Mouse (Mus musculus) layer of hippocampus, adult 9-10 months (tissue): ENCODE measurements around the gene Olfr1393.
"Not testable (repeated sequence)": the region's sequence is repeated elsewhere in the genome, so short reads cannot be mapped to it uniquely, and the experiment has no call there.

Experiments used
- DNase-seq: peaks from one replicate; pipeline ENCODE4 v3.0.0; 2022; ENCODE audit warnings: low spot score

Gene Olfr1393

DNA sequence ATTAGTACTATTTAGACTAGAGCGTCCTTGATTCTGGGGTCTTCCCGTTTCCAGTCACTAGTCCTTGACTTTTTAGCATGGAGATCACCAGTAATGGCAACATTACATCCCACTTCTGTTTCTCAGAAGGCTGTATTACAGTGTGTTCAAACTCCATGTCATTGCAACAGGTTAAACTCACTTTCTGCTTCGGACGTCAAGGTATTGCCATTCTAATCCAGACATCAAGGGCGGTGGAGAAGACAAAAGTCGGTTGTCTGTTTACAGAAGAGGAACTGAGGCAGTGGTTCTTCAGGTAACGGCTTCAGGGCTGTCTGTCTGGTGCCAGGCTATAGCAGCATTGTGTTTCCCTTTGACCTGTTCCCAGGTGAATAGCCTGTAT lies 26.7 kb upstream of the Olfr1393 start:
- DNase-seq: no peak

DNA sequence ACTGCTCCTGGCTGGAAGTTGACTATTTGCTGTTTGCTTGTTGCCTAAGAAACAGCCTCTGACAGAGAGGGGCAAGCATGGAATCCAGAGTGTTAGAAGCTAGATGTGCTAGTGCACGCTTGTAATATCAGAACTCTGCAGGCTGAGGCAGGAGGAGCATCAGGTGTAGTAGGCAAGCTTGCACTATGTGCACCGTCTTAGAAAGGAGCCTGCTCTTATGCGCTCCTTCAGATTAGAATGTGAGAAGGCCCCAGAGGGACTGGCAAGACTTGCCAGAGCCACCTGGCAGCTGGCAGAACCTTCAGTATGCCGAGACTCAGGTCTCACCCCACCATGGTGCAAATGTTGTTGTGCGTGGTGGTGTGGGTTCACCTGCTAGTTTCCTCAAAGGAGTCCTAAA lies 26.1 kb upstream of the Olfr1393 start:
- no peak for DNase-seq

DNA sequence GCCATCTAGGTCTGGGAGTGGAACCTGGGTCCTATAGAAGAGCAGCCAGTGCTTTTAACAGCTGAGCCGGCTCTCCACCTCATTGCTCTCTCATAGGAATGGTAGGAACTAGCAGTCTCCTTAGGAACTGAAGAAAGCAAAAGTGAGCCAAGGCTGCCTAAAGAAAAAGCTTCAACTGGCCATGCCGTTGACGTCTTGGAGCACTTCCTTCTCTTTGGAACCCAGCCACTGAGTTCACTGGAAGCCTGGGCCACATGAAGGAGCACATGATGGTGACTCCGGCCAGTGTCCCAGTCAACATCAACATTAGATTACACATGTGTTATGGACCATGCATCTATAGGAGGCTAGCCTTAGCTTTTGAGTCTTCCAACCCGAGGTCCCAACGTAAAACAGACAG lies 25.1 kb upstream of the Olfr1393 start:
- DNase-seq: no peak

DNA sequence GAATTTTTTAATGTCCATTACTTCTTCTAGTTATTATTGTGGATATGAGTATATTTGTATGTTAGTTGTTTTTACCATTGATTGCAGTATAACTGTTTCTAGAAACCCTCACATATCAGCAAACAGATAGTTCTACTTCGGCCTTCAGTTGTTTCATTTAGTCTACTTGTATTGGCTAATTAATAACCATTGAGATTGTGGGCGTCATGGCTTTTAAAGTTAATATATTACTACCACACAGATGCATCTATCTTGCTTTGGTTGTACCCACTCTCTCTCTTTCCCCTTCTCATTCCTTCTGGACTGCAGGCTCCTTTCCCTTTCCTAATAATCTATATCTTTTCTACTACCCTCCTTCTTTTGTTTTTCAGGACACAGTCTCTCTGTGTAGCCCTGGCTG lies 18.8 kb upstream of the Olfr1393 start:
- no peak for DNase-seq

DNA sequence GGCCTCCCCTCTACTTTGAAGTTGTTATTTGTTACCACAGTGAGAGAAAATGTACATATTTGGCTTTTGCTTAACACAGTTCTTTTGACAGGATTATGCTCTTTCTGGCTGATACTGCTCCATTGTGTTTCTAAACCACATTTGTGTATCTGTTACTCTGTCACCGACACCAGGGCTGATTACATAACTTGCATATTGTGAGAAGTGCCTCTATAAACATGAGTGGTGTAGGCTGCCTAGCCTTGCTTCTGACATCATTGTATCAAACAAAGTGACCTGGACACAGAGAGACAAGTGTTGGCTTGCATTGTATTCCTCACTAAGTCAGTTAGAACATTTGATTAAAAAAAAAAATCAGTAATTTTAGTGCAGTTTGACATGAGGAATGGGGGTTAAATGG lies 18.3 kb upstream of the Olfr1393 start:
- DNase-seq: no peak

DNA sequence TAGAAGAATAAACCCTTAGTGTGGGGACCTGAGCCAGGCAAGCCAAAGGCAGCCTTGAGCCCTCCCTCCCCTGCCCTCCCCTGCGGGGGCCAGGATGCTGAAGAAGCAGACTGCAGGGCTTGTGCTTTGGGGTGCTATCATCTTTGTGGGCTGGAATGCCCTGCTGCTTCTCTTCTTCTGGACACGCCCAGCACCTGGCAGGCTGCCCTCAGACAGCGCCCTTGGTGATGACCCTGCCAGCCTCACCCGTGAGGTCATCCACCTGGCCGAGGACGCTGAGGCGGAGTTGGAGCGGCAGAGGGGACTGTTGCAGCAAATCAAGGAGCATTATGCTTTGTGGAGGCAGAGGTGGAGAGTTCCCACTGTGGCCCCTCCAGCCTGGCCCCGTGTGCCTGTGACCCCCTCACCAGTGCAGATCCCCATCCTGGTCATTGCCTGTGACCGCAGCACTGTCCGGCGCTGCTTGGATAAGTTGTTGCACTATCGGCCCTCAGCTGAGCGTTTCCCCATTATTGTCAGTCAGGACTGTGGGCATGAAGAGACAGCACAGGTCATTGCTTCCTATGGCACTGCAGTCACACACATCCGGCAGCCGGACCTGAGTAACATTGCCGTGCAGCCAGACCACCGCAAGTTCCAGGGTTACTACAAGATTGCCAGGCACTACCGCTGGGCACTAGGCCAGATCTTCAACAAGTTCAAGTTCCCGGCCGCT lies 17.3 kb upstream of the Olfr1393 start:
- DNase-seq: no peak

DNA sequence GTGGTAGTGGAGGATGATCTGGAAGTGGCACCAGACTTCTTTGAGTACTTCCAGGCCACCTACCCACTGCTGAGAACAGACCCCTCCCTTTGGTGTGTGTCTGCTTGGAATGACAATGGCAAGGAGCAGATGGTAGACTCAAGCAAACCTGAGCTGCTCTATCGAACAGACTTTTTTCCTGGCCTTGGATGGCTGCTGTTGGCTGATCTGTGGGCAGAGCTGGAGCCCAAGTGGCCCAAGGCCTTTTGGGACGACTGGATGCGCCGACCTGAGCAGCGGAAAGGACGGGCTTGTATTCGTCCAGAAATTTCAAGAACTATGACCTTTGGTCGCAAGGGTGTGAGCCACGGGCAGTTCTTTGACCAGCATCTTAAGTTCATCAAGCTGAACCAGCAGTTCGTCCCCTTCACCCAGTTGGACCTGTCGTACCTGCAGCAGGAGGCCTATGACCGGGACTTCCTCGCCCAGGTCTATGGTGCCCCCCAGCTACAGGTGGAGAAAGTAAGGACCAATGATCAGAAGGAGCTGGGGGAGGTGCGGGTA lies 16.7 kb upstream of the Olfr1393 start:
- no peak for DNase-seq

DNA sequence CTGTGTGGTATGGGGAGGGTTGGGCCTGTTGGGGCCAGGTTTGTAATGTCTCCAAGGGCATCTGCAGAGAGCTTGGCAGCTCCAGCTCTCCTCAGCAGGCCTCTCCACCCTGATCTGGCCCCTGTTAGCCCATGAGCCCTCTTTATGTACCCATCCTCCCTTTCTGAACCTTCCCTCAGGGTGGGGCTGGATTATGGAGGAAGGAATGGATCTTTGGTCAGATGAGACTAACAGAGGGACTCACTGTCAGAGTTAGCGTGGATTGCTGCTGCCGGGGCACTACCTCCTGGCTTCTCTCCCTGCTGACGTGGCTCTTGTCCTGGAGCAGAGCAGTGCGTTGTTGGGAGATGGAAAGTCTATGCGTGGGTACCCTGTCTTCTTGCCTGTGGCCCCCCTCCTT lies 15.8 kb upstream of the Olfr1393 start:
- DNase-seq: no peak

DNA sequence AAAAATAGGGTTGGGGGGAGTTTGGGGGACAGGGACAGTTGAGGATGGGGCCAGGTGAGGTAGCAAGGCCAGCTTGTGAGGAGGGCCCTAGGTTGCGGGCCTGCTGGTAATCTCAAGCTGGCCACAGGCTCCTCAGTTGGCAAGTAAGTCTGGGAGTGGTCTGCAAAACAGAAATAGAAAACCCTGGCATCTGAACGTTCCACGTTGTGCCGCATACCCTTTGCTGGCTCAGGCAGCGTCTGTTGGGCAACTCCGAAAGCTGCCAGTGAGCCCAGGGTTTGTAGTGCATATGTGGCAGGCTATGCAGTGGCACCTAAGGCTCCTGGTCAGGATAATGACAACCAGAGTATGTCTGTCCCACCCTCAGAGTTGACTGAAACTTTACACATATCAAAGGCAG lies 15.0 kb upstream of the Olfr1393 start:
- no peak for DNase-seq

DNA sequence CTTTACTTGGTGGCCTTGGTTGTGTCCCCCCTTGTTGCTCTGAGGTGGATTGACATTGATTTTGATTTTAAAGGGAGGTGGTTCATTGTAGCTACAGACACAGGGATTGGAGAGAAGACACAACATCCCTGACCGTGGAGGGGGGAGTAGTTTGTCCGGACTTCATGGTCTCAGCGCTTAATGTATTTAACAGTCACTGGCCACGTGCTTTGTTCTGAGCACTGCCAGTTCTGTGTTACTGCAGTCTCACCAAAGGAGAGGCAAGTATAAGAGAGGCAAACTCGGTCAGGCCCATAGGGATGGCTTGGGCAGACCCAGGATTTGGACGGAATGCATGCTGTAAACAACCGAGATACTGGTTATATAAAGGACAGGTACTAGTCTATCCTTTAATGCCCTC lies 14.0 kb upstream of the Olfr1393 start:
- no peak for DNase-seq

DNA sequence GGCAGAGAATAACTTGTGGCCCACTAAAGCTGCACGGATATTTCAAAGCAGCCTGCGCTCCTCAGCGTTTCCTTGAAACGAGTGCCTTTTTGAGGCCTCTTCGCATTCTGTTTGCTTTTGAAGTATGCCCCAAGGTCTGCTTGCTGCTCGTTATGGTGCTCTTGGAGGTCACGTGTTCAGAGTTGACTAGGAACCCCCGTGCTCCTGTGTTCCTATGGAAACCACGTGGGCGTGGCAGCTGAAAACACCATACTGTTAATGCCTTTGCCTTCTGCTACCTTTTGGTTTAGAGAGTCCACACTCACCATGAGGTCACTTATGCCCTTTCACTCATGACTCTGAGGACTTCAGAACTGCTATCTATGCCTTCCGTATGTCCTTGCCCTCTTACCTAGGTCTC lies 13.5 kb upstream of the Olfr1393 start:
- no peak for DNase-seq

DNA sequence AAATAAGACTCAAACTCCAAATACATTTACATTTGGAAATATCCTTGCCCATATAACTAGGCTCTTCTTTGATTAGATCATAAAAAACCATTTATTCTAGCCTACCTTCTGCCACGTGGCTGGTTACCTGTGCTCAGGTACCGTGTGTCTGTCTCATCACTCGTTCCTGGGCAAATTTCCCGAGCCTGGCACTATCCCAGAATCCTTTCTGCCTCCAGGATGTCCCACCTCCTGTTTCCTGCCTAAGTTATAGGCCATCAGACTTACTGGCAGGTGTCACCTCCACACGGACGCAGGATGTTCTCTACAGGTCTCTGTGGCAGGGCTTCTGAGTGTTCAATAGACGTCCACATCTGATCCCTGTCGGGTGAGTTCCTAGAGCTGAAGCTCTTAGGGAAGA lies 13.0 kb upstream of the Olfr1393 start:
- DNase-seq: no peak

DNA sequence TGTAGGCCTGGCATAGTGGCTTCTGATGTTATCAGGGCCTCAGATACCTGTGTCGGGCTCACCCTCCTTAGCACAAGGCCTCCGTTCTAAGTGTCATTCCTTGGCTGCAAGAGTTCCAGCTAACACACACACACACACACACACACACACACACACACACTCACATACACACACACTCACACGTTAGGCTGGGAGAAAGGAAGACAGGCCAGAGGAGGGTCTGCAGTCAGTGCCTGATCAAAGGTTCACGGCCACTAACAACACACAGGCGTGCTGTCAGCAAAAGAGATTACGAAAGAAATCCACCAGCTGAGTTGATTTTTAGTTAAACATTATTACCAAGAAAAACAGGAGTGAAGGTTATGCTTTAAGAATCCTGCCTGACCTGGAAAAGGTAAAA lies 11.4 kb upstream of the Olfr1393 start:
- no peak for DNase-seq

DNA sequence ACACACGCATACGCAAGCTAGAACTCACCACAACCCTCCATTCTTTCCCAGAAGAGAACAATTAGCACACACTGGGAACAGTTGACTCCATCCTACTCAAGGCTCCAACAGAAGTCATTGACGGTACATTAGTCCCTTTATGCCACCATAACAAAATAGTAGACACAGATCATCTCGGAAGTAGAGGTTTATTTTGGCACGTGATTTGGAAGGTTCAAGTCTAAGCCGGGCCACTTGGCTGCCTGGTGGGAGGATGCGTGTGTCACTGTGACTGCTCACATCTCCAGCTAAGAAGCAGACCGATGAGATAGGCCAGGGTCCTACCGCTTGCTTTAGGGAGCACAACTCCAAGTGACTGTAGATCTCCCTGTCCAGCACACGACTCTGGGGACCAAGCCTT lies 10.8 kb upstream of the Olfr1393 start:
- no peak for DNase-seq

DNA sequence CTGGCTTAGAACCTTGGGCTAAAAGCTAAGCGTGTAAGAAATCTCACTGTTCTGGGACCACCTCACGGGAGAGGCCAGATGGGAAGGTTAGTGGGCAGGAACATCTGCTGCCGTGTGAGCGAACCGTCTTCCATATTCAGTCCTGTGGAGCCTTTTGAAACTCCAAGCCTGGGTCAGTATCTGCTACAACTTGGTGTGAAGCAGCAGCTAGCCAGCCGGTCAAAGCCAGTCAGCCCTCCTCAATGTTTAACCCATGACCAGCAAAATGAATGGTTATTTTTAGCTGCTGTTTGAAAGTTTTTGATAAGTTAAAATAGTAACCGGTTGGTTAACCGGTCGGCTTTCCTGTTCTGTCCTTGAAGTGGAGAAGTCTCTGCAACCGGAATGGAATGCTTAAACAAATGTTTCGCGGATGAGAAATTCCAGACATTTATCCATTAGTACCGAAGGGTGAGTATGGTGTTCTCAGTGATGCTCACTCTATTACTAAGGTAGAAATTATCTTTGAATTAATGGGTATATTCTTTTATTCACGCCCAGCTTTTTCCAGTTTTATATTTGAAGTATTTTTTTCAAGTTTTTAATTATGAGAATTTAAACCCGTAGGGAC lies 10.0 kb upstream of the Olfr1393 start:
- no peak for DNase-seq

DNA sequence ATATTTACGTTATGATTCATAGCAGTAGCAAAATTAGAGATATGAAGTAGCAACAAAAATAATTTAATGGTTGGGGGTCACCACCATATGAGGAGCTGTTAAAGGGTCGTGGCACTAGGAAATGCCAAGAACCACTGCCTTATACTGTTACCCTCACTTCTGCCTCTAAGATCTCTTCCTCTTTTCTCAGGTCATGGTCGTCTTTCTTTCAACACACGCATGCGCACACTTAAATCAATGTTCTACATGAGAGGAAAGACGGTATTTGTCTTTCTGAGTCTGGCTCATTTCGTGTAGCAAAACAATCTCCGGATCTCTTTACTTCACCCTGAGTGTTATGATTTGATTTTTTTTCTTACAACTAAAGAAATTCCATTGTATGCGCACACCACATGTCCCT lies 8.3 kb upstream of the Olfr1393 start:
- no peak for DNase-seq

DNA sequence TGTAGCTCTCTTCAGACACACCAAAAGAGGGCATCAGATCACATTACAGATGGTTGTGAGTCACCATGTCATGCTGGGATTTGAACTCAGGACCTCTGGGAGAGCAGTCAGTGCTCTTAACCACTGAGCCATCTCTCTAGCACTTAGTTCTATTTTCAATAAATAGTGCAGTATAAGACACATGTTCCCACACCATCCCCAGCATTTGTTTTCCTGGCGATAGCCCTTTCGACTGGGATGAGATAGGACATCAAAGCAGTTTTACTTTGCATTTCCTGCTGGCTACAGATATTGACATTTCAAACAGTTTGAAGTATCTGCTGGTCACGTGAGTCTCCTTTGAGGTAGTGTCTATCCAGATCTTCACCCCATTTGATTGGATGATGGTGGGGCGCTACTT lies 7.7 kb upstream of the Olfr1393 start:
- no peak for DNase-seq

DNA sequence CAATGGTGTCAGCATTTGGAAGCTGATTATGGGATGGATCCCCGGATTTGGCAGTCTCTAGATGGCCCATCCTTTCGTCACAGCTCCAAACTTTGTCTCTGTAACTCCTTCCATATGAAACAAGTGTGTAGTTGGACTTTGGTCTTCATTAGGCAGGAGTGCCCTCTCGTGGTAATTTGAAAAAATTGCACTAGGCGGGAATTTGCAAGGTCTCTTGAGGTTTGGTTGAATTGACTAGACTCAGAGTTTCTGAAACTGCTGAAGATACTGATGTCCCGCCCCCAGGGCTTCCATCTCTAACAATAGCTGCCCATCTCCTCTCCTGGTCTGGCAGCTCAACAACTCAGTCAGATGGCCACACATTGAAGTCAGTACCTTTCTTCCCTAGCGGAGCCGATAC lies 6.8 kb upstream of the Olfr1393 start:
- DNase-seq: peak; percentile 55

DNA sequence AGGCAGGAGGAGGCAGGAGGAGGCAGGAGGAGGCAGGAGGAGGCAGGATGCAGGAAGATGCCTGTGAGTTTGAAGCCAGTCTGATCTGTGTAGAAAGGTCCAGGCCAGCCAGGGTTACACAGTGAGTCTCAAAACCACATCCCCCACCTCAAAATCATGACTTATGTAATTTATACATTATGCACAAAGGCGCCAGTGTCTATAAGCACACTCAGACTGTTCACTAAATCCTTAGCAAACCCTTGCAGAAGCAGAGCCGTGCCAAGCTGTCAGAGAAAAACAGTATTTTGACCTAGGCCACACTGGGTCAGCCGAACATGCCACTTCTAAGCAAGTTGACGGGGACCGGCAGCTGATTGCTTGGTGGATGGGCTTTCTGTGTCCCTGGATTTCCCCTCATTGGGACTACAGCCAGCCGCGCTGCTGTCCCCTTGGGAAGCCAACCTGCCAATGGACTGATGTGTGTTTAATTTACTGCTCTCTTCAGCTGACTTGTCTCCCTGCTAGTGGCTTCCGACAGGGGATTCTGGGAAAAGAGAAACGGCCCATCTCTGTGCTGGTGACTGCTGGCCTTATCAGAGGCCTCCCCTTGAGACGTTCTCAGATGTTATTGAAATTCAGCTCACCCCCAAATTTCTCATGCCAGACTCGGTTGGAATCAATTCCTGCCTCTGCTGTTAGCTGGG lies 4.1 kb upstream of the Olfr1393 start:
- no peak for DNase-seq

DNA sequence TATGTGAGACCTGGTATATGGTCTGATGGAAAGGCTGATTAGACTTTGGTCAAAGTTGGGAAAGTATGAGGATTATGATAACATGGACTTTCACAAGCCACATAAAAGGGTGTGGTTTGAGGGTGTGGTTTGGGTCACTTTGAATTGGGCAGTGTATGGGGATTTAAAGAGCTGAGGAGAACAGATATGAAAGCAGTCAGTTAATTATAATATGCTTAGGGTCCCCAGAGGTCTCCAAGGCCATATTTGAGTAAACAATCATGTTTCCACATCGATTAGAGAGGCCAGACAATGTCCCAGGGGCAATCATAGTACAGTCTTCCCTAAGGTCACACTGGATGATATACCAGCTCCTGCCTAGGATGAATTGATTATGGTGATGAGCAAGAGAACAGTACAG lies 6.9 kb downstream of the Olfr1393 start, which contains the start of gene Olfr1392:
Gene Olfr1392 (plus strand): TSS at position 301 of the 400 bp plus-strand sequence.
- not testable (repeated sequence) for DNase-seq

DNA sequence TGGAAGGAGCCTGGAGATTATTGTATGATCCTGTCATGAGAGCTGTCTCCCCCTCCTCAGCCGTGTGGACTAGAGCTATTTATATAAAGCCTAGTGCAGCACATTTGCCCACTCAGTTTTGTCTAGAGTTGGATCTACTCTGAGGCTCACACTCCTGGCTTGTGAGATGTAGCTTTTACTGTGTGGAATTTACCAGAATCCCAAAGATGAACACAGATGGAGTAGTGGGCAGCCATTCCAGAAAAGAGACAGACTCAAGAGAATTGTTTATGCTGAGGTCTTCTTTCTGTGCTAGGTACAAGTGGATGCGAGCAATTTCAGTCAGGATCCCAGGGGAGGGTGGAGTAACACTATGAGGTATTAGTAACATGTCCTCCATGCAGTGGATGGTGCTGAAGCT lies 9.1 kb downstream of the Olfr1393 start:
- DNase-seq: no peak

DNA sequence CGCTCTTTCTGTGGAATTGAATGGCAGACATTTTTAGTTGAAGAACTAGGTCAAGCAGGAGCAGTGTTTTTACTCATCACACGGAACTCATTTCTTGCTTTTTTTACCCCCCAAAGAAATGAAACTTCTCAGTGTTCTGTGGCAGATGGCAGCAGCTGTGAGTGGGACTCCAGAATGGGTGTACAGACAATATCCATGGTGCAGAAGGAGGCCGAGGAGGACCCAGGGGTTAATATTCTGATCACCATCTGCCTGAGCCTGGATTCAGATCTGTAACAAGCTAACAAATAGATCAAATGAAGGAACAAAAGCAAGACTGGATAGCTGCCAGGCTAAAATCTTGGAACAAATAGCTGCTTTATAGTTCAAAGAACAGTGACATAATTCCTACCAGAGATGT lies 14.7 kb downstream of the Olfr1393 start:
- DNase-seq: peak; percentile 33

DNA sequence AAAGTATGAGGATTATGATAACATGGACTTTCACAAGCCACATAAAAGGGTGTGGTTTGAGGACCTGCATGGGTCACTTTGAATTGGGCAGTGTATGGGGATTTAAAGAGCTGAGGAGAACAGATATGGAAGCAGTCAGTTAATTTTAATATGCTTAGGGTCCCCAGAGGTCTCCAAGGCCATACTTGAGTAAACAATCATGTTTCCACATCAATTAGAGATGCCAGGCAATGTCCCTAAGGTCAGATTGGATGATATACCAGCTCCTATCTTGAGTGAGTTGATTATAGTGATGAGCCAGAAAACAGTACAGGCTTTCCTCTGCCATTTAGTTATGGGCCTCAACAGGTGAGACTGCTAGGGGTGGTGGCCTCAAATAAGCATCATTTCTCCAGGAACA lies 26.3 kb downstream of the Olfr1393 start, which contains the start of gene Olfr10:
Gene Olfr10 (plus strand): TSS at position 301 of the 400 bp plus-strand sequence.
- DNase-seq: no peak
